Mouse (Mus musculus) lung, embryonic 16.5 days (tissue): ENCODE measurements around the gene Csad. TPM values are rescaled to one million over a fixed set of nuclear protein-coding genes. Genes with fewer than 3 reads are reported as not detected.

Source experiments
- ATAC-seq: fragments of 200-750 bp; cut with Nextera tagmentation; 2 replicates; pipeline ENCODE4 v1.8.0; 2017; ENCODE audit warnings: low read depth, mild to moderate bottlenecking, moderate library complexity
- H3K27ac ChIP-seq: fragments of 300-500 bp; sonication (generic); 2 replicates; pipeline ENCODE4 v1.5.1; 2014; ENCODE audit warnings: mild to moderate bottlenecking, control low read depth, low read length
- H3K27me3 ChIP-seq: fragments of 300-500 bp; sonication (generic); 2 replicates; pipeline ENCODE4 v1.6.1; 2014; ENCODE audit warnings: low read depth, low read length, mixed read lengths; ENCODE audit not compliant: control insufficient read depth, insufficient read depth
- H3K36me3 ChIP-seq: fragments of 300-500 bp; sonication (generic); 2 replicates; pipeline ENCODE4 v1.6.1; 2014; ENCODE audit warnings: low read length; ENCODE audit not compliant: control insufficient read depth, insufficient read depth
- H3K4me1 ChIP-seq: fragments of 300-500 bp; sonication (generic); replicated peaks from 2 replicates; pipeline ENCODE4 v1.6.1; 2014; ENCODE audit warnings: low read length, mixed read lengths; ENCODE audit not compliant: control insufficient read depth, insufficient read depth
- H3K4me2 ChIP-seq: fragments of 300-500 bp; sonication (generic); 2 replicates; pipeline ENCODE4 v1.6.1; 2014; ENCODE audit warnings: low read depth, low read length, control low read depth
- H3K4me3 ChIP-seq: fragments of 300-500 bp; sonication (generic); 2 replicates; pipeline ENCODE4 v1.5.1; 2014; ENCODE audit warnings: mild to moderate bottlenecking, low read length, control low read depth
- H3K9ac ChIP-seq: fragments of 300-500 bp; sonication (generic); 2 replicates; pipeline ENCODE4 v1.6.1; 2014; ENCODE audit warnings: low read length, control low read depth
- H3K9me3 ChIP-seq: fragments of 300-500 bp; sonication (generic); 2 replicates; pipeline ENCODE4 v1.6.1; 2016; ENCODE audit warnings: low read length; ENCODE audit not compliant: control insufficient read depth
- WGBS: fragments of 180-500 bp; shearing (Covaris S2); extraction: QIAGEN DNeasy Blood & Tissue Kit; methylation state at CpG from one replicate; pipeline ENCODE4 v1.1.7; 2014; 5-methylcytosine and 5-hydroxymethylcytosine counted together
- polyA plus RNA-seq: library from polyadenylated mRNA; unstranded; fragments of >200 nt; fragmentation: Nextera tagmentation; extraction: Ambion mirVana; gene quantifications from 2 replicates; pipeline ENCODE4 v1.2.1, GENCODE M21; 2015

Csad gene
- polyA plus RNA-seq, 1 experiment from 2014 or later, result 70.6 TPM

GRCm38 (mm10) chr15:102178279-102178678 is 26.2 kb downstream of the Csad start:
- H3K4me3 ChIP-seq, result no peak overlapping the region
- H3K36me3 ChIP-seq, result peaks cover 5% of the 10 kb centered on the region
- H3K4me1 ChIP-seq, result no peaks in the 10 kb centered on the region
- no peaks in the 10 kb centered on the region for H3K27me3 ChIP-seq
- H3K9ac ChIP-seq, result no peak overlapping the region
- H3K4me2 ChIP-seq, result no peak overlapping the region
- peak; percentile 44; the same call in 1 of the 2 replicates for ATAC-seq
- 17% methylated on average over 6 of the region's 6 CpGs for WGBS
- H3K27ac ChIP-seq, result no peak overlapping the region
- no peaks in the 10 kb centered on the region for H3K9me3 ChIP-seq

DNA sequence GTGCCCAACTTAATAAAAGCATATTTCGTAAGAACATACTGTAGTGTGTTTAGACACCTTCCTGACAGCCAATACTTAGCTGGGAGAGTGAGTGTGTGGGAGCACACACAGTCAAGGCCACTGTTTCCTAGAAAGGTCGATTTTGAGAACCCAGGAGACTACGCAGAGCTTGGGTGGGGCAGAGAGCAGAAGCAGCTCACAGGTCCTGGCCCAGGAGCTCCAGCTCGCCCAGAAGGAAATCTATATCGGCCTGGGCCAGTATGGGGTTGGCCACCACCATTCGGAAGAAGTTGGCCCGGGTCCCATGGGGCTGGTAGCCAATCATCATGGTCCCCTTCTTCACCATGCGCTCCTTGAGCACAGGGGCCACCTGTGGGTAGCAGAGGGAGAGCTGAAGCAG is 27.1 kb downstream of the Csad start:
- H3K9ac ChIP-seq, result no peak overlapping the region
- H3K4me3 ChIP-seq, result no peak overlapping the region
- no peak overlapping the region for H3K4me2 ChIP-seq
- ATAC-seq, result no peak
- H3K27ac ChIP-seq, result no peak overlapping the region
- H3K4me1 ChIP-seq, result no peaks in the 10 kb centered on the region
- no peaks in the 10 kb centered on the region for H3K9me3 ChIP-seq
- H3K27me3 ChIP-seq, result no peaks in the 10 kb centered on the region
- 85% methylated on average over 8 of the region's 8 CpGs for WGBS
- H3K36me3 ChIP-seq, result peaks cover 5% of the 10 kb centered on the region

- H3K4me1 ChIP-seq, result no peaks in the 10 kb centered on the region
- H3K9ac ChIP-seq, result no peak overlapping the region
- ATAC-seq, result no peak
- no peak overlapping the region for H3K4me2 ChIP-seq
- H3K4me3 ChIP-seq, result no peak overlapping the region
- H3K27me3 ChIP-seq, result no peaks in the 10 kb centered on the region
- H3K27ac ChIP-seq, result no peak overlapping the region
- no peaks in the 10 kb centered on the region for H3K9me3 ChIP-seq
- 80% methylated on average over 7 of the region's 7 CpGs for WGBS
- H3K36me3 ChIP-seq, result peaks cover 5% of the 10 kb centered on the region
These were observed 27.8 kb downstream of the Csad start for GRCm38 (mm10) chr15:102176571-102177316.

GRCm38 (mm10) chr15:102175736-102176319 is 28.7 kb downstream of the Csad start:
- 73% methylated on average over 16 of the region's 16 CpGs for WGBS
- Histone ChIP-seq H3K27ac (no peak overlapping the region), H3K4me2 (no peak overlapping the region), H3K4me3 (no peak overlapping the region), H3K27me3 (no peaks in the 10 kb centered on the region), H3K36me3 (peaks cover 5% of the 10 kb centered on the region), H3K4me1 (no peaks in the 10 kb centered on the region), H3K9ac (no peak overlapping the region), H3K9me3 (no peaks in the 10 kb centered on the region)
- ATAC-seq, result peak; percentile 72; the same call in 1 of the 2 replicates

GRCm38 (mm10) chr15:102173581-102173980 is 30.9 kb downstream of the Csad start:
- 80% methylated on average over 3 of the region's 3 CpGs for WGBS
- Histone ChIP-seq H3K9ac (no peak overlapping the region), H3K4me2 (no peak overlapping the region), H3K27ac (no peak overlapping the region), H3K4me1 (no peaks in the 10 kb centered on the region), H3K9me3 (no peaks in the 10 kb centered on the region), H3K36me3 (peaks cover 2% of the 10 kb centered on the region; the same call in 1 of the 2 replicates), H3K27me3 (no peaks in the 10 kb centered on the region), H3K4me3 (no peak overlapping the region)
- ATAC-seq, result no peak

DNA sequence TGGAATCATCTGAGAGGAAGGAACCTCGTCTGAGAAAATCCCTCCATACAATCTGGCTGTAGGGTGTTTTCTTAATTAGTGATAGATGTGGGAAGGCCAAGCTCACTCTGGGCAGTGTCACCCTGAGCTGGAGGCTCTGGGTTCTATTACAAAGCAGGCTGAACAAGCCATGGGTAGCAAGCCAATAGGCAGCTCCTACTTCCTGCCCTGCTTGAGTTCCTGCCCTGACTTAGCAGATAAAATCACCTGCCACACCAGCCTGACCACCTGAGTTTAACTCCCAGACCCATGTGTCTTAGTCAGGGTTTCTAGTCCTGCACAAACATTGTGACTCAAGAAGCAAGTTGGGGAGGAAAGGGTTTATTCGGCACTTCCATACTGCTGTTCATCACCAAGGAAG is 35.5 kb downstream of the Csad start:
- H3K27ac ChIP-seq, result no peak overlapping the region
- 39% methylated on average over 2 of the region's 2 CpGs for WGBS
- no peaks in the 10 kb centered on the region for H3K9me3 ChIP-seq
- H3K4me3 ChIP-seq, result no peak overlapping the region
- H3K4me2 ChIP-seq, result no peak overlapping the region
- no peak overlapping the region for H3K9ac ChIP-seq
- H3K4me1 ChIP-seq, result peaks cover 11% of the 10 kb centered on the region
- no peaks in the 10 kb centered on the region for H3K36me3 ChIP-seq
- ATAC-seq, result no peak
- no peaks in the 10 kb centered on the region for H3K27me3 ChIP-seq

GRCm38 (mm10) chr15:102167620-102168021 is 36.9 kb downstream of the Csad start:
- peak overlapping the region; percentile 28 for H3K27ac ChIP-seq
- H3K9ac ChIP-seq, result no peak overlapping the region
- 14% methylated on average over 6 of the region's 6 CpGs for WGBS
- no peak overlapping the region for H3K4me3 ChIP-seq
- H3K36me3 ChIP-seq, result no peaks in the 10 kb centered on the region
- no peaks in the 10 kb centered on the region for H3K9me3 ChIP-seq
- ATAC-seq, result peak; percentile 87
- no peaks in the 10 kb centered on the region for H3K27me3 ChIP-seq
- H3K4me1 ChIP-seq, result peaks cover 11% of the 10 kb centered on the region
- no peak overlapping the region for H3K4me2 ChIP-seq

- no peak for ATAC-seq
- Histone ChIP-seq H3K4me1 (peaks cover 11% of the 10 kb centered on the region), H3K9me3 (no peaks in the 10 kb centered on the region), H3K4me2 (no peak overlapping the region), H3K36me3 (no peaks in the 10 kb centered on the region), H3K27ac (no peak overlapping the region), H3K9ac (no peak overlapping the region), H3K27me3 (no peaks in the 10 kb centered on the region), H3K4me3 (no peak overlapping the region)
- 19% methylated on average over 6 of the region's 6 CpGs for WGBS
These were observed 38.9 kb downstream of the Csad start for GRCm38 (mm10) chr15:102165468-102166100.

- Histone ChIP-seq H3K9ac (no peak overlapping the region), H3K4me3 (no peak overlapping the region), H3K4me1 (peaks cover 11% of the 10 kb centered on the region), H3K9me3 (no peaks in the 10 kb centered on the region), H3K27me3 (no peaks in the 10 kb centered on the region), H3K4me2 (no peak overlapping the region), H3K36me3 (no peaks in the 10 kb centered on the region), H3K27ac (no peak overlapping the region)
- no peak for ATAC-seq
- WGBS, result 50% methylated on average over 3 of the region's 3 CpGs
These were observed 40.4 kb downstream of the Csad start for GRCm38 (mm10) chr15:102163900-102164693.
